Mouse (Mus musculus) monocyte, adult 2 months (primary cell): Measurements from ENCODE around the gene Dnajc25.

Experiments used
- DNase-seq, 2 experiments: peaks; one replicate each; pipeline ENCODE4 v3.0.0; 2022; ENCODE audit warnings: low spot score in 2 of 2, low read depth in 1 of 2

Dnajc25 gene

DNA sequence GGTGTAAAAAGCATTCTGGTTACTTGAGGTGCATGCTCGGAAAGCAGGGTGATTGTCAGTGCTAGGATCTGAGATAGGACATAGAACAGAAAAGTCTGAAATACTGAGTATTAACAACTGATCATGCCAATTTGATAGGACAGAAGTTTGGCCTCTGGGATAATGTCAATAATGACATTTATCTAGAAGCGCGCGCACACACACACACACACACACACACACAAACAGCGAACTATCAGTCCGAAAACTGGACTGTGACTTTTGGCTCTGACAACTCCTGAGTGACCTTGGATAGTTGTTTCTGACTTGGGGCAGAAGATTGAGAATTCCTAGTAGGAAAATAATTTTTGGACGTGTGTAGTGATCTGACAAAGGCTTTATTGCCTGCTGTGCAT lies 8.9 kb downstream of the Dnajc25 start:
- DNase-seq, result no peak

DNA sequence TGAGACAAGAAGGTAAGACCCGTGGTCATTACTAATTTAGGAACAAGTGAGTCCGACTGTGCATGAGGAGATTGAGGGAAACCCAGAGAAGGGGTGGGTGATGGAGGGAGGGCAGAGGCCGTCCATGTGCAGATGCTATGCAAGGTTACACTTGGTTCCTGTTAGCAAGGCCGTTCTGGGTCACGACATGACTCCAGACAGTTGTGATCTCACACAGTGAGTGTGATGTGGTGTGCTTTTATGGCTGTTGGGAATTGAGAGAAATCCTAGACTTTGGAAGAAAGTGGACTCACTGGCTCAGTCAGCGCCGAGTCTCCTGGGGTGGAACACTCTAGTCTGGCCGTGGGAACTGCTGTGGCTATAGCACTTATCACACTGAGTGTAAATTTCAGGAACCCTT lies 11.3 kb downstream of the Dnajc25 start:
- no peak for DNase-seq

DNA sequence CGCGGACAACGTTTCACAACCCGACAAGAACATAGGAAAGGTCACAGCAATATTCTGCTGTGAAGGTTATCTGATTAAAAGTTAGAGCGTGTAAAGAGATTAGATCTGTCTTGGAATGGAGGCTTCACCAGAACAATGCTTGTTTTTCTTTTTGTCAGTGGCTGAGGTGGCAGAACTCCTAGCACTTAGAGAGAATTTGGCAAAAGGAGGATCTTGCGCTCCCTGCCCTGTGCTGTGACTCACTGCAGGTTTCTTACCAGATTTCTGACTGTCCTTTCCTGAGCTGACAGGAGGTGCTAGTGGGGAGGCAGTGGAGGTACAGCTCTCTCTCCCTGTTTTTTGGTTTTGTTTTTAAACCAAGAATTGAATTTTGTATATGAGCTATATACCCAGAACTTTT lies 12.2 kb downstream of the Dnajc25 start:
- no peak for DNase-seq

DNA sequence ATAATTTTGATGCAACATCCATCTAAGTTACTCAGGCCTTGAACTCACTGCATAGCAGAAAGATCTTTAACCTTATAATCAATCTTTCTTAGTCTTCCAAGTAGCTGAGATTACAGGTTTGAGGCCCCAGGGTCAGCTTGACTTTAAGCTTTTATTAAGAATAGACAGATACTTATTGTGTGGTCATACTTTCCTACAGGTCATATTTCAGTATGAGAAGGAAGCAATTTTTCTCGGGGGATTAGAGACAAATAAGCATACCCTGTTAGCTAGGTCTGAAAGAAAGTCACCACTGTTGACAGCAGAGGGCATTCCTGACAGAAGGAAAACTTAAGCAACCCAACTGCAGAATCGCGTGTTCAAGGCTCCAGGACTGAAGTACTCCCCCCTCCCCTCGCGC lies 13.1 kb downstream of the Dnajc25 start:
- no peak for DNase-seq

DNA sequence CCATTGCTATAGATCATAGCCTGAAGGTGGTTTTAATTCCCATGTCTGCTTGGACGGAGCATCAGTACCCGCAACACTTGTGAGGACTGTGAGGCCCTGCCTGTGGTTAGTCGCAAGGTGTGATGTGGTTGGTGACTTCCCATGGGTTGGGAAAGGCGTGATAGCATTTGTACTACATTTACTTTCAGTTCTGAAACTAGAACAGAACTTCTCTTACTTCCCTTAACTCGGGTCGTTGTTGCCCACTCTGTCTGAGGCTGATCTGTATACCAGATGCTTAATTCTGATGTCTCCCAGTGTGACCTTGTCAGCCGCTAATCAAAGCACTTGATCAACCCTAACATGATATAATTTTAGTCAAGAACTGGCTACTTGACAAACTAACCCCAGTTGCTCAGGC lies 14.3 kb downstream of the Dnajc25 start:
- peak in 1 of 2 experiments; percentile 18 for DNase-seq

DNA sequence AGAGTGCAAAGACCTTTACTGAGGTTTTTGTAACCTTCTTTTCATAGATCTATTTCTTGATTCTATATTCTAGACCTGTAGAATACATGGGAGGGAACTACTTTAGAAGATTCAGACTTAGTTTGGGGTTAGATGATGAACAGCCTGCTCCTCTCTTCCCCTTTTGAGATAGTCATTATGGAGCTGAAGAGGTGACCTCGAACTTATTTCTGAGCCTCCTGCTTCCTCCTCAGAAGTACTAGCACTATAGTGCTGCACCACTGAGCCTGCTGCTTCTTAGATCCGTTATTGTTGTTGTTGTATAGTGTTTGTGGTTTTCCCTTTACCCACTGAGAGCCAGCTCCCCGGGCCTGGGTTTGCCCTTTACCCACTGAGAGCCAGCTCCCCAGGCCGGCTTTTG lies 14.8 kb downstream of the Dnajc25 start:
- no peak for DNase-seq

DNA sequence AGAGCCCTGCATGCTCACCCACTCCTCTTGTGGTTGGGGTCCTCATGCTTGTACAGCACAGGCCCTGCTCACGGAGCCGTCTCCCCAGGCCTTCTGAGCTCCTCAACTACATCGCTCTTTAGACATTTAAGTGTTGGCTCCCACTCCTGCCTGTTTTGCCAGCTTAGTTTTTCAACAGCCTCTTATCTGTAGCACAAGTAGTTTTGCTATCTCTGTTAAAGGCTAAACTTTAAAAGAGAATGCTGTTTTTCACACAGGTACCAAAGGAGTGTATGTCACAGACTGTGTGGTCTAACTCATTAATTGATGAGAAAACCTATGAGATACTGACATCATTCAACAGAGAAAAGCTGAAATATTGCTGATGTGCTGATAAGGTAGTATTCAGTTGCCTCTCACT lies 16.6 kb downstream of the Dnajc25 start:
- no peak for DNase-seq

DNA sequence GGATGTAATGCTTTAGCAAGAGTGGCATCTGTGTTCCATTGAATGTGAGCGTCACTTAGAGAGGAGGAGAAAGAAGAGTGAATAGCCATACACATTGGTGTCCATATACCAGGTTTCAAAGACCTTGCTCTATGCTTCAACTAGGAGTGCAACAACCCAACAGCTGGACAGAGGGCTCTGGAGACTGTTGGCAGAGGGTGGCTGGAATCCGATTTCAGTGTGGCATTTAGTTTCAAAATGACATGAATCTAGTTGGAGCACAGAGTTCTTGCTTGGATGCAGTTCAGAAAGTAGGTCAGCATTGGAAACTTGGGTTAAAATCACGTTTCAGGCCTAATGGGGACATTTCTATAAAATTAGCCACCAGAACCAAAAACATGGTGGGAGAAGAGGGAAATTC lies 20.3 kb downstream of the Dnajc25 start:
- DNase-seq, result no peak

DNA sequence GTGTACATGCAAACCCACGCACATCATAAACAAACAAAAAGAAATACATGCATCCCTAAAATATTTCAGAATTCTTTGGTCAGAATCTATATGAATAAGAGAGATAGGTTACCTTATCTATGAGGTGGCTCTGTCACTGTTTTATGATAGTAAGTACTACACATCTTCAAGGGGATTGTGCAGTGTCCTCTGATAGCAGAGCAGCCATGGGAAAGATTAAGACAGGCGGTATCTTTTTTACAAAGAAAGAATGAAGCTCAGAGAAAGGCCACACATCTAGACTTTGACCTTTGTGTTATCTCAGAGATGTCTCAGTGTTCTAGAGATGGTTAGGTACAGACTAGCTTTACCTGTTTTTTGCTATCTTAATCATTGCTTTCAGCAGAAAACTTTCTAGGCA lies 22.1 kb downstream of the Dnajc25 start:
- DNase-seq, result no peak

DNA sequence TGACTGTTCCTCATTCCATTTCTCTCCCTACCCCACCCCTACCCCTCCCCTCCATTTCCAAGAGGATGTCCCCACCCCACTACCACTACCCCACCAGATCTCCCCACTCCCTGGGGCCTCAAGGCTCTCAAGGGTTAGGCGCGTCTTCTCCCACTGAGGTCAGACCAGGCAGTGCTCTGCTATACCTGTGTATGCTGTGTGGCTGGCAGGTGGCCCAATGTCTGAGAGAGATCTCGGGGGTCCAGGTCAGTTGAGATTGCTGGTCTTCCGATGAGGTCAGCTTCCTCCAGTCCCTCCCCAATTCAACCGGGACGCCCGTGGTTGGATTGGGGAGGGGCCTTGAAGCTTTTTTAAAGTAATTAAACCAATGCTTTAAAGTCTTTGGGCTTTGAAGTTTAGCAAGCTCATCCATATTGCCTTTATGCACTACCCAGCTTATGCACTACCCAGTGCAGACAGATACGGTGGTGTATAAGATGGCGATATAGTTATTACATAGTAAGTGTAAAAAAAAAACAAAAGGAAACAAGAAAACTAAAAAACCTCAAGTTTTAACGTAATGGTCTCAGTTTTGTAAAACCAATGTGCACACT lies 39.6 kb downstream of the Dnajc25 start:
- DNase-seq, result no peak

DNA sequence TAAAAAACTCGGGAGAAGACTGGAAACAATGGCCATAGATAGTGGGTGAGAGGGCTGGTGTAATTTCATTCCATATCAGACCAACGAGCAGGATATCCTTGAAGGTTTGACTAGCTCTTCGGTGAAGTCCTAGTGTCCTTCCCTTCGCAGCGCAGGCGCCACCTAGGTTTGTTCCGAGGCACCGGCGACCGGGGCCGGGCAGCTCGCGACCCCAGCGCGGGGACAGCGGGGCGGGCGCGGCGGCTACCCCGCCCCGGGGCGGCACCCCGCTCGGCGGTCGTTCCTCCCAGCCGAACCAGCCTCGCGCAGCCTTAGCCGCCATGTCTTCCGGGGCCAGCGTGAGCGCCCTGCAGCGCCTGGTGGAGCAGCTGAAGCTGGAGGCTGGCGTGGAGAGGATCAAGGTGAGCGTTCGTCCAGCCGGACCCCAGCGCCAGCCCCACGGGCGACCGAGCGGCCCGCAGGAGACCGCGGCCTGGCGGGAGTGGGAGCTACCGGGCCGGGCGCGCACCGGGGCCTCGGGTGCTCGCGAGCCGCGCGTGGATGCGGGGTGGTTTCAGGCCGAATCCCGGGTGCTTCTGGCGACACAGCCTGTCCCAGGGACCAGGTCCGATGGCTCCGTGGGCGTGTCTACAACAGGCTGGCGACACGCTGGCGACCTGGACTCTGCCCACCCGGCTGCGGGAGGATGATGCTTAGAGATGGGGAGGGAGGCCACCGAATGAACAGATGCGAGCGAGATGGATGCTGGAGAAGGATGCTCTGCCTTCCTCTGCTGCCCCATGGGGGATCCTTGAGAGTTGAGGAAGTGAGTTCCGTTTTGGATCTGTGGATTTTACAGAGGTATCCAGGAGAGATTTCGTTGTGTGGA lies 40.3 kb downstream of the Dnajc25 start, which contains the start of gene Gng10:
TSS of gene Gng10 (plus strand) at position 171 of the 868 bp plus-strand sequence.
- DNase-seq, result peak in 1 of 2 experiments; percentile 23

DNA sequence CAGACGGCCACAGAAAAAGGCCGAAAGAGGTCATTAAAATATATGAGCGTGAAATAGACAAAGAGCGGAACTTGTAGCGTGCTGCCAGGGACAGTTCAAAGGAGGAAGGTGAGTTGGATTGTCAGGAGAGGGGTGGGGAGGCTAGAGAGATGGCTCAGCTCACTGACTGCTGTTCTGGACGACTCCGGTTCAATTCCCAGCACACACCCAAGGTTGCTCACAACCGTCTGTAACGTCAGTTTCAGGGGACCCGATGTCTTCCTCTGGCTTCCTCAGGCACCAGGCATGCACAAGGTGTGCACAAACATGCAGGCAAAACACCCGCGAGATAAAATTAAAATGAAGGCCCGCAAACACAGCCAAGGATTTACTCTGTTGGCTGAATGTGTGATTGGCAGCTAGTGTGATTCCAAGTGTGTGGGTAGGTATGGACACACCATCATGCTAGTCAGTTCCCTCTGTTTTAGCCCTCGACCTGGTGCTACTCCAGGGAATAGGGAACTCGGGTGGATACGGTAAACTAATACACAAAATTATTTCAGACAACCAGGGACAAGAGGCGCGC lies 41.0 kb downstream of the Dnajc25 start:
- no peak for DNase-seq

DNA sequence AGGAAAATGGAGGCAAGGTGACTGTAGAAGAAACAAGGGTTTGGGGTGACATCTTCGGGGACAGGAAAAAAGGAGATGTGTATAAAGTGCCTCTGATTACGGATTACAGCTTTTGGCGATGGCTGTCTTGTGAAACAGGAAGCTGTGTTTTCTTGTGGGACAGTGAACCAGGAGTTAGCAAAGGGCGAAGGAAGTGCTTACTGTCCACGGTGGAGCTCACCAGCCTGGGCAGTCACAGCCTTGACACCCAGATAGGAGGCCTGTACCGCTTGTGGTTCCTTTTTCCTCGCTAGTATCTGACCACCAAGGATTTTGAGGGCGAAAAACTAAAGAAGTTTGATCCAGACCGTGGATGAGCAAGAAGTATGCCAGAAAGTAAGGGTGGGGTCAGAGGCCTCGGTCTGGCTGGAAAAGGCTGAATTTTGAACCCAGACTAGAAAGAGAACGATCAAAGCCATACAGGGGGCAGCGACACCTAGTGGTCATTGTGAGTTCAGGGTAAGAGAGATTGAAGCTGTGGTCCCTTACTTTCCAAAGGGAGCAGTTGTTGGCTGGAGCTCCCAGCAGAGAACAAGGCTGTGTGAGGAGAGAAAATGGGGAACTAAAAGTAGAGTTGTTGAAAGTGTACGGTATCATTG lies 41.7 kb downstream of the Dnajc25 start:
- peak; percentile 54 to 55 for DNase-seq

DNA sequence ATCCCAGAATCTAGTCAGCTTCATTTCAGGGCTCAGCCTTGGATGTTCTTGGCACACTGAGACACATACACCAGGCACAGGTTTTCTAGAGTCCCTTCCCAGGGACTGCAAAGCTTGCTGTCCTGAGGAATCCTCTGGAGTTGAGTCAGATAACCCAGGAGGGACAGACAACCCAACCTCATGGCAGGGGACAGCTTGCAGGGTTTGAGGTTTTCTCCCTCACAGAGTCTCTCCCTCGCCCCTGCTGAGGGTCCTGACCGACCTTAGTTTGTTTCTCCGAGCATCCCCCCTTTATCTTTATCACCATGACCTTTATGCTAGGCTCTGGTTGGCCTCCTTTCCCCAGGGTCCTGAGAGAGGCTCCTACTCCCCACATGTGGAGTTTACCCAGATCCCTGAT lies 42.7 kb downstream of the Dnajc25 start:
- DNase-seq, result no peak

DNA sequence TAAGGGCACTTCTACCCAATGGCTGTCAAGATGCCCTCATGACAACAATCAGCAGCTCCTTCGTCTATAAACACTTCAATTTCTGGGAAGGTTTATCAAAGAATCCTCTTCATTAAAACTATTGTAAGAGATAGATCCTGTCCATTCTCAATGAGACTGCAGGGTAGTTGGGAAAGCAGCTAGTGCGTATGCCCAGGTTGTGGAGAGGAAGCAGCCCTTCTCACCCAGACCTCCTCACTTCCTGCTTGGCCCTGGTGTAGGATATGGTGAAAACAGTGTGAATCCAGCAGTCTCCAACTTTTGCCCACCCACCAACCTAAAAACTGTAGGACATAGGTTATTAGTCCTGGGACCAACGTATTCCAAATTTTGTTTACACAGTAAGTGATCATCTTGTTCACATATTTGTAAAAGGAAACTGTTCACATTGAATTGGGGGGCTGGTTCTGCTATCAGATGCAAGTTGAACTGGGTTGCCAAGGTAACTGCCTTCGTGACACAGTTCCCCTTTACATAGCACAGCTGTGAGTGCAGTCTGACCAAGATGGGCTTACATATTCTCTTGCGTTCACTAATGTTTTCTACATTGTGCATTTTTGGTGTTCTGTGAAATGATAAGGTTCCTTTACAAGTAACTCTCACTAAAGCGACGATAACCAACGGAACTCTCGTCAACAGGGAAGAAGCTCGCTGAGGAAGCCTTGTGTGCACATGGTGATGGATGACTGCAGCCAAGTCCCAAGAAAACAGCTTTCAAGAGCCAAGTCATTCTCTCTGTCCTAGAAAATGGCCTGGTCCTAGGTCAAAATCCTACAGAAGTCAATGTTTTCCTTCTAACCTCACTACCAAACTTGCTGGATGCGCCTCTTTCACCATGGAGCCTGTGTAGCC lies 45.8 kb downstream of the Dnajc25 start:
- DNase-seq, result no peak

DNA sequence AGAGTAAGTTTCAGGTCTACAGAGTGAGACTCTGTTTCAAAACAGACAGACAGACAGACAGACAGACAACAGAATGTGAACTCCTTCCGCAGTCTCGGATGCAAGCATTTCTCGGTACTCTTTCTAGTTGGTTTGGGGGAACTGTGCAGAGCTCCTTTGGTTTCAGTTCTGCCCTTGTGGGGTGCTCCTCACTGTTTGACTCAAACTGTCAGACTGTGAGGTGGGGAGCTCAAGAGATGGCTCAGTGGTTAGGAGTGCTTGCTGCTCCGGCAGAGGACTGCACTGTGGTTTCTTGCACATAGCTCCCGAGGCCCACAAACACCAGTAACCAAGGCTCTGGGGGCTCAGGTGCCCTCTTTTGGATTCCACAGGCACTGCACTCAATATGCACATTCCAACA lies 48.2 kb downstream of the Dnajc25 start:
- DNase-seq, result no peak

DNA sequence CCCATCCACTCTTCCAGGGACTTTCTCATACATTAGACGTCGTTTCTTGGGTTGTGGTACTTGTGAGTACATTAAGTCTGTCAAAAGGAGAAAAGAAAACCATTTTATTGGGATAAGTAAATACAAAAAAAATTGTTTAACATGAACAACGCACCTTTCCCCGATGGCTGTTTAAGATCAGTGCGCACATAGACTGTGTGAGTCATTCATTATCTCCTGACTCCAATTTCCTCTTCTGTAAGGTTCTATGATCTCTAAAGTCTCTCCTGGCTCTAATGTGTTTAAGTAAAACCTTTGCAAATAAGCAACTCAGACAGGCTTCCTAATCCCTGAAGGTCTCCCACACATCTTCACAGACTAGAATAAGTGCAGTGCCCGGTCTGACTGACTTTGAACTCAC lies 49.0 kb downstream of the Dnajc25 start:
- no peak for DNase-seq

DNA sequence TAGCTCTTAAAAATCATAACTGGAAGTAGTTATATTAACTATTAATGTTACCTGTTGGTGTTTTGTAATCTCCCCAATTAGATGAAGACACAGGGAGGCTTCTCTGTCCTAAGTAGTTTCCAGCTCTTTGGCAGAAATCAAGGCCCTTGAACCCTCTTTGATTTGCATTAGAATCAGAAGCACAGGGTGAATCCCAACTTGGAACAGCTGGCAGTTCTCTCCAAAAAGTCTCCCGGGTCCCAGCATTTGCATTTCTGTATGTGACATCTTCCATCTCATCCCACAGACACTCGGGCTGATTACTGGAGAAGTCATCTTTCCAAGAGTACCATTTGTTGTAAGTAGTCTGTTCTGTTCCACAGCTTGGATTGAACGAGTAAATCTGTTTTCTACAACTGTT lies 52.4 kb downstream of the Dnajc25 start:
- DNase-seq, result no peak

DNA sequence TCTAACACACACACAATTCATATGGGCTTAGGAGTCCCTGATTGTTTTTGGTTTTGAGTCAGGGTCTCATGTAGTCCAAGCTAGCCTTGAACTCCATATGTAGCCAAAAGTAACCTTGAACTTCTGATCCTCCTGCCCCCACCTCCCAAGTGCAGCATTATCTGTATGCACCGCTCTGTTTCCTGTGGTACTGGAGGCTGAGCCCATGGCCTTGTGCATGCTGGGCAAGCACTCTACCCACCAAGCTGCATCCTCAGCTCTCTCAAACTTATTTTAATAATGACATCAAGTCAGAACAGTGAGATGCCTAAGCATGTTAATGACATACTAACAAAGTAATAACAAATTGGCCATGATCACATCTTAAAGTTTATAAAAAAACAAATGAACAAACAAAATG lies 56.2 kb downstream of the Dnajc25 start:
- DNase-seq, result no peak

DNA sequence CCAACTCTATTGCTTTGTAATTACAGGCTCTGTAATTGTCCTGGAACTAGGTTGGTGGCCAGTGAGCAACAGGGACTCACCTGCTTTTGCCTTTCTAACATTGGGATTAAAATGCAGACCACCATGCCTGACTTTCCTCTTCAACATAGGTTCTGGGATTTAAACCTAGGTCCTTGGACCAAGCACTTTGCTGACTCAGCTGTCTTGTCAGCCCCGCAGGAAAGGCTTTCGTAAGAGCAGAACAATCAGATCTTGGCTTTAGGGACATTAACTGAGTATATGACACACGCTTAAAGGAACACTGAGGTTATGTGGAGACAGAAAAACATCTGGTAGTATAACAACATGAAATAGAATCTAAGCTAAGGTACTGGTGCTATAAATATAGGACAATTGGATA lies 63.1 kb downstream of the Dnajc25 start:
- DNase-seq, result no peak

DNA sequence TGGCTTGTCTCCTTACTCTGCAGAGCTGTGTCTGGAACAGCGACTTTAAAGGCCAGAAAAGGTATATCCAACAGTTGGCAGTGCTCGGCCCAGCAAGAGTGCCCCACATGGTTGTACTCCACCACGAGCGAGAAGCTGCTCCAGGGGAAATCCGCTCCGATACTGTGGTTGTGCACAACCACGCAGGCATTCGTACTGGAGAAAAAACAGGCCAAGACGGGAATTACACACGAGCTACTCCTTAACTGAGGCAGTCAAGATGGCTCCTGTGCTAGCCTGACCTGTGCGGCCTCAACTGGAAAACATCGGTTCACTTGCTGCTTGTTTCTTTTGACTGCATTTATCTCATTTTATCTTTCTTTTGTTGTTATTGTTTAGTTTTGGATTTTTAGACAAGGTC lies 67.7 kb downstream of the Dnajc25 start:
- no peak for DNase-seq
